Mouse (Mus musculus) regulatory T cell (primary cell): ENCODE measurements around the gene Tssk4.

Source experiments
- in situ Hi-C: fragments of 300-600 bp; cut with MboI, MseI; formaldehyde crosslinking; loops from one replicate; pipeline ENCODE4 v1.15.1; 2025; ENCODE audit warnings: high pct_unique_total_duplicates

Gene Tssk4

DNA sequence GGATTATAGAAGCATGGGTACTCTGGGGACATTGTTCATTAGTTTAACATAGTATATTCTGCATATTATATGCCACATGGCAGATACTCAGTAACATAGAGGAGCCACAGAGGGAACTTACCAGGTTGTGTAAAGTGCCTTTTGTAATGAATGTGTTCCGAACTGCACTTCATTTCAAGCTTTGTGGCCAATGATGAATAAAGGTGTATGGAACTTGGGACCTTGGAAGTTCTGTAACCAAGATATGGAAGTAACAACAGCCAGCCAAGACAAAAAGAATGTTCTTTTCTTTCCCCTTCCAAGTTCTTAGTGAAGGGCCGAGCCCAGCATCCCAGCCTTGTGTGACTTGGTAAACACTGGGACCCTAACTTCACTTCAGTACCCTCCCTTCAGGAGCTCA is at the start of gene Tssk4:
Gene Tssk4, plus strand, starts transcription at position 301 of the 400 bp plus-strand sequence.
- in situ Hi-C loops: no loop called here

- in situ Hi-C loops: no loop called here
These were observed 46.7 kb upstream of the Tssk4 start, which contains the start of gene Irf9 for GRCm38 (mm10) chr14:55603271-55603632. Gene Irf9 (plus strand): TSS chr14:55603571.

DNA sequence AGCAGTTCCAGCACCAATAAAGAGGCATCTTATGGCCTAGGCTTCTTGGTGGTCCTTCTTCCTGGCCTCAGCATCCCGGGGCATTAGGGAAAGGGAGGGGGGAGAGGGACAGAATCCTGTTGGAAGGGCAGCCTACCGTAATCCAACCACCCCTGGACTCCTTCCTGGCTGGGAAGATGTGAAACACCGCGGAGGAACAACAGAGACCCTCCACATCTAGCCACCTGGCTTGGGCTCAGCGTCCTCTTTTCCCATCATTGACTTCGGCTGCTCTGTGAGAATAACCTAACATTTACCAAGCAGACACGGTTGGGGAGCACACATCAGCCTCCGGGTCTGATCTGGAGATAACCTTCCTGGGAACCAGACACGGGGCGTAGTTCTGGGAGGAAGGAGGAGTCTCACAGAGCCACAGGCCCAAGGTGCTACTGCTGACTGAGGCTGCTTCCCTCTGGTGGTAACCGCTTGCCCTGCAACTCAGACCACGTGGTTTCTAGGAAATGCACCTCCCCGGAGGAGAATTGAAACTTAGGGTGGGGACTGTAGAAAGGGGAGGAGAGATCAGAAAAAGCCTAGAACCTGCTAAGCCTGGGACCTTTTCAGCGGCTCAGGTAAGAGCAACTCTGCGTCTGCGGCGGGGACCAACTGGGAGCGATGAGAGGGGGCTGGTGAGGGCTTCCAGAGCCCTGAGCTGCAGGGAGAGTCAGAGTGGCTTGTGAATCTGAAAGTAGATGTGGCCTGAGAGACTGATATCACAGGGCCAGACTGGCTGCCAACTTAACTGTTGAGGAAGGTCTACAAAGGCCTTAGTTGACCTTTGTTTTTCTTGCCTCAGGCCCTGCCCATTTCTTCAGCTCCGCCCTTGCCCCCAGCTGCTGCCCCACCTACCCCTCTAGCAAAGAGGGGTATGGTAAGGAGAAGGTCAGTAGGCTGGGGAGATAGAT is 46.1 kb upstream of the Tssk4 start:
- in situ Hi-C loops: no loop called here

DNA sequence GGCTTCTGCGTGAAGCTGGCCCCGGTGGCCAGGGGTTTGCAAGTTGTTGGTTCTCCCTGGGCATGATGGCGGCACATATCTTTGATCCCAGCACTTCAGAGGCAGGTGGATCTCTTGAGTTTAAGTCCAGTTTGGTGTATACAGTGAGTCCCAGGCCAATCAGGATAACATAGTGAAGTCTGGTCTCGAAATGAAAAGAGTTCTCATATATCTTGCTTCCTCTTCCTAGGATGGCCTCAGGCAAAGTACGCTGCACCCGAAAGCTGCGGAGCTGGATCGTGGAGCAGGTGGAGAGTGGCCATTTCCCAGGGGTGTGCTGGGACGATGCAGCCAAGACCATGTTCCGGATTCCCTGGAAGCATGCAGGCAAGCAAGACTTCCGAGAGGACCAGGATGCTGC is 45.2 kb upstream of the Tssk4 start:
- in situ Hi-C loops: no loop called here

GRCm38 (mm10) chr14:55605743-55606459 is 44.1 kb upstream of the Tssk4 start:
- in situ Hi-C loops: no loop called here

GRCm38 (mm10) chr14:55608339-55608738 is 41.6 kb upstream of the Tssk4 start:
- in situ Hi-C loops: no loop called here

GRCm38 (mm10) chr14:55613346-55613745 is 36.6 kb upstream of the Tssk4 start:
- in situ Hi-C loops: no loop called here

DNA sequence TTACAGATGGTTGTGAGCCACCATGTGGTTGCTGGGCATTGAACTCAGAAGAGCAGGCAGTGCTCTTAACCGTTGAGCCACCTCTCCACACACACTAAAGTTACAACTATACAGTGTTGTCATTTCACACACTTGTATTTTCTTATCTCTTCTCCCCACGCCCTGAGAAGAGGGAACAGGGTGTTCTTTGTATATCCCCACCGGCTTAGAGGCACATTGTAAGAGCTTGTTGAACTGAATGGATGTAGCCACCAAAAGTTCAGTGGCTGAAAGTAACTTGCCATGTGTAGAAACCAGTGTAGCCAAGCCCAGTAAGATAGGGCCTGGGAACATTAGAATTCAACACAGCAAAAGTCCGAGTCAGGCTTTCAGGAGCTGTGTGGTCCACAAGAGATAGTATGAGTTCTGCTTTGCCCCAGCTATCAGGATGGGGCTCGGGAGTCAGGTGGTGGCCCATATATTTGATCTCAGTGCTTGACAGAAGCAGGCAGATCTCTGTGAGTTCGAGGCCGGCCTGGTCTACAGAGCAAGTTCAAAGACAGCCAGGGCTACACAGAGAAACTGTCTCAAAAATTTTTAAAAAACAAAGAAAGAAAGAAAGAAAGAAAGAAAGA is 35.3 kb upstream of the Tssk4 start:
- in situ Hi-C loops: no loop called here

GRCm38 (mm10) chr14:55615876-55616275 is 34.1 kb upstream of the Tssk4 start:
- in situ Hi-C loops: no loop called here

GRCm38 (mm10) chr14:55616844-55617243 is 33.1 kb upstream of the Tssk4 start:
- in situ Hi-C loops: no loop called here

GRCm38 (mm10) chr14:55617822-55618221 is 32.2 kb upstream of the Tssk4 start, which contains the start of gene Rec8:
Gene Rec8 (plus strand): TSS chr14:55618037.
- in situ Hi-C loops: no loop called here

- in situ Hi-C loops: no loop called here
These were observed 31.3 kb upstream of the Tssk4 start for GRCm38 (mm10) chr14:55618486-55619195.

GRCm38 (mm10) chr14:55628077-55628827 is 21.7 kb upstream of the Tssk4 start:
- in situ Hi-C loops: no loop called here

GRCm38 (mm10) chr14:55629312-55629711 is 20.7 kb upstream of the Tssk4 start:
- in situ Hi-C loops: no loop called here

DNA sequence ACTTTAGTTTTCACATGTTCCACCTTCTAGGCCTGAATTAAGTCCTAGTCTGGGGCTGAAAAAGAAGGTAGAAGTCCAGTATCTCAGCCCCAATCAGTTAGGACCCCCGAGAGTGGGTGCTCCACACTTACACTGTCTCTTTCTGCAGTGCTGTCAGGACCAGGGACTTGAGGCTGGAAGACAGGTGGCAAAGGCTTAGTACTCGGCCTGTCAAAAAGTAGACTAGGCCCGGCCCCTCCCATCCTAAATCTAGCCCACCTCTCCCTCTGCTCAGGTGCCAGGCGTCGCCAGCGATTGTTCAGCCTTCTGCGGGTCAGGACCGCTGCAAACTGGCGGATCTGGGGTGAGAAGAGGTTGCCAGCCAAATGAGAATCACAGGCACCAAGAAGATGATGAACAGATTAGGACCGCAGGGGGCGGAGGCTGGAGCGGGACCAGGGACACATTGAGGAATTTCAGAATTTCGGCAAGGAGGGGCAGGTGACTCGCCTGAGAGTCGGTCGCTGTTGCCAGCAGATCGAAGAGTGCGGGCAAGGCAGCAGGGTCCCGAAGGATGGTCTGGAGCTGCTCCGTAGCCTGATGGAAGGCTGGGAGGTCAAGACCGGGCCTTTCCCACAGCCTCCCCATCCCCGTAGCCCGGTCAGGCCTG is 15.0 kb upstream of the Tssk4 start:
- in situ Hi-C loops: no loop called here

DNA sequence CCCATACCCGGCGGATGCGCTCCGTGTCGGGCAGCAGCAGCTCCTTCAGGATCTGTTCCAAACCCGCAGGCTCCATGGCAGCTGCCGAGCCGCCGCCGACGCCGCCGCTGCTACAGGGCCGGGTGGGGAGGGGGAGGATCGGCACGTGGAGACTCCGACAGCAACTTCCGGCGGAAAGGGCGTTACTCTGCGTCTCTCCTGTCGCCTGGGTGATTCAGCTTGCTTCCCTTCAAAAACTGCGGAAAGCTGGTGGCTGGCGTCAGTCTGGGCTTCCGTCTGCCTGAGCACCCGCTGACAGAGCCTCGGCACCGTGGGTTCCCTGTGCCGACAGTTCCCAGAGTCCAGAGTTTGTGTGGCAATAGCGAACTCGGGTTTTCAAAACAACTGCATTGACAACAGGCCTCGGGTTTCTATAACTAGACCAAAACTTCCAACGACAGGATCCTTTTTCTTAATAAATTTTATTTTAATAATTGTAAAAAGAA is 14.4 kb upstream of the Tssk4 start, which contains the start of gene Ipo4:
Gene Ipo4, minus strand, starts transcription at position 435 of the 485 bp plus-strand sequence.
- in situ Hi-C loops: no loop called here

DNA sequence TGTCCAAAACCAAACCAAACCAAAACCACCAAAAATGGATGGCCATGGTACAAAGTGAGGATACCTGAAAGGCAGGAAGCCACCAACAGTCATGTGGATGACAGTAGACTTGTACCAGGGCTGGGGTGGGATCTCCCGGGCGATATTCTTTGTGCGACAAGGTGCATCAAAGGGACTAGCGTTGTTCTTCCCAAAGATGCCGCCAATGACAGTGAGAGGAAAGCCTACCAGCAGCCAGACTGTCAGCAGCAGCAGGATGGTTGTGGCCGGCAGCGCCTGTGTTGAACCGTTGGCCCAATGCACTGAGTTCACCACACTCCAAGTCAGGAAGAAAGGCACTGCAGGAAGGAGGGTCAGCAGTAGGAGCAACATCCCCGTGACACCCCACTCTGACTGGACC is 12.2 kb upstream of the Tssk4 start, which contains the start of gene Gm49378:
Gene Gm49378, minus strand, starts transcription at position 101 of the 400 bp plus-strand sequence.
- in situ Hi-C loops: no loop called here

DNA sequence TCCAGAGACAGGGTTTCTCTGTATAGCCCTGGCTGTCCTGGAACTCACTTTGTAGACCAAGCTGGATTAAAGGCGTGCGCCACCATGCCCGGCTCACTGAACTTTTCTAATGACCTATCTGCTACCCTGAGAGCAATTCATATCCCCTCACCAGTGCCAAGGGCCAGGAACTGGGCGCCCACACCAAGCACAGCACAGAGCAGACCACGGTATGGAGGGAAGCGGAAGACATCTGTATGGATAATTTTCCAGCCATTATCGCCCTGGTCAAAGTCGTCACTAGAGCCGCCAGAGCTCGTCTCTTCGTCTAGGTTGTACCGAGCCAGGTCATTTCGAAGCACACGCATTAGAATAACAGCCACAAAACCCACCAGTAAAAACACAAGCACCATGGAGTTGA is 9.2 kb upstream of the Tssk4 start:
- in situ Hi-C loops: no loop called here

DNA sequence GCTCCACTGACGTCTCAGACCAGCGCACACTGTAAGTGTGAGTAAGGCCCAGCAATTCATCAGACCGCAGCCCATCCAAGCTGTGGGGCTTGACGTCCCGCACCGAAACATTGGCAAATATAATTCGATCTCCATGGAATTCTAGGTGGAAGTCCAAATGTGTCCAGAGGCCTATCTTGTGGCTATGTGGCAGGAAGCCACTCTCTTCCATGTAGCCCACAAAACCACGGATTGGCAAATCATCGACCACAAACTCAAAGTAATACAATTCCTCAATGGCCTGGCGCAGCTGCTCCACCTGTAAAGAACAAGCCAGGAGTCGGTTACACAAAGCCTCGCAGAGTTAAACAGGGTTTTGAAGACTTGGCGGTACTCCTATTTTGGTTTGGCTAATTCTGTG is 8.7 kb upstream of the Tssk4 start:
- in situ Hi-C loops: no loop called here

- in situ Hi-C loops: no loop called here
These were observed 7.3 kb upstream of the Tssk4 start for GRCm38 (mm10) chr14:55642679-55643059.
